Mouse (Mus musculus): ENCODE results near the gene Rps6kc1. TPM values are rescaled to one million over a fixed set of nuclear protein-coding genes. Genes with fewer than 3 reads are reported as not detected.
A peak's percentile ranks its signal among the peaks of the same experiment; 100 is the strongest.

The Rps6kc1 gene
- polyA plus RNA-seq, 1 experiment, result 26.2 TPM

- DNase-seq (ENCODE audit: extremely low spot score in 1 of 2, low spot score in 1 of 2), result no peak
These were observed 141.8 kb downstream of the Rps6kc1 start for GRCm38 (mm10) chr1:190769748-190770147.

DNA sequence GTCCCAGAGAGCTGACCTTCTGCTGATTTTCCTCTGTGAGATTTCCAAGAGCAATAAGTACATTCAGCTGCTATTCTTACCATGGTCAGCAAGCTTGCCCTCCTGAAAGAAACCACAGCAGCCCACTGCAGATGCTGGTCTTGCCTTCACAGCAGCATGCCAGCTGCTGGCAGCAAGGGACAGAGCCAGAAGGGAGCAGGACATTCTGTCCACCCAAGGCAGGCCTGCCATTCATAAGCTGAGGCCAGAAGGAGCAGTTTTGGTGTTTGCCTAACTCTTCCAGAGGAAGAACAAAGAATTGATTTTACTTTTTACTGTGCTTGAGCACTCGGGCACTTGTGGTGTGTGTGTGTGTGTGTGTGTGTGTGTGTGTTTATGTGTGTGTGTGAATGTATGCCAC, 143.3 kb downstream of the Rps6kc1 start:
- no peak for DNase-seq (ENCODE audit: extremely low spot score in 1 of 2, low spot score in 1 of 2)

DNA sequence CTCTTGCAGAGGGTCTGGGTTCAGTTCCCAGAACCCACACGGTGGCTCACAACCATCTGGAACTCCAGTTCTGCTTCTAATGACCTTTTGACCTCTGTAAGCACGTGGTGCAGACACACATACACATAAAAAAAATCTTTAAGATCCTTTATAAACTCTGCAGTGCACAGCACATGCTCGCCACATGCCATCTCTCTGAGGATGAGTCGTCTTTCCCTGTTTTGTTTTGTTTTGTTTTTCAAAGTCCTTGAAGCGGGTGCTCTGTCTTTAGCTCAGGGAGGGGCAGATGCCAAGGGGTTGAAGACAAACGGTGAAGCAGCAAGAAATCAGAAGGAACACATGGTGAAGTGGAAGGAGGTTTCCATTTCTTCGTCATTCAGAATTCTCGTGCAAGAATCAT, 143.9 kb downstream of the Rps6kc1 start:
- DNase-seq (ENCODE audit: extremely low spot score in 1 of 2, low spot score in 1 of 2), result no peak

DNA sequence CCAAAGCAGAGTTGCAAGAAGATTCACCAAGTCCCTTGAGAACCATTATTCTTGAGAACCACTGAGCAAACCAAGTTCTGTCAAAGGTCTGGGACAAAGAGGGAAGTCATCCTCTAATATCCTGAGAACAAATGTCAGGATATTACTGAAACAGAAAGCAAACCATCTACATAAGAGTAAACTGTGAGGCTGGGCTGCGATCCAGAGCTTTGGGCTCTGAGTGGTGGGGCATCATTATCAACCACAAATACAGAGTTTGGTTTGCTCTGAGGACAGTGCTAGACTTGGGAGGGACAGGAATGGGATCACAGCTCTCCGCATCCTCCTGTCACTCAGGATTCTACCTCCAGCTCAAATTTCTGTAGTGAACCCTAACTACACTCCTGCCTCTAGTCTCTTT, 144.8 kb downstream of the Rps6kc1 start:
- no peak for DNase-seq (ENCODE audit: extremely low spot score in 1 of 2, low spot score in 1 of 2)

- peak in 1 of 2 experiments; percentile 45 for DNase-seq (ENCODE audit: extremely low spot score in 1 of 2, low spot score in 1 of 2)
These were observed 147.8 kb downstream of the Rps6kc1 start for GRCm38 (mm10) chr1:190763756-190764155.

GRCm38 (mm10) chr1:190761786-190762185, 149.8 kb downstream of the Rps6kc1 start:
- DNase-seq (ENCODE audit: extremely low spot score in 1 of 2, low spot score in 1 of 2), result peak in 1 of 2 experiments; percentile 30

GRCm38 (mm10) chr1:190757899-190758298, 153.7 kb downstream of the Rps6kc1 start:
- no peak for DNase-seq (ENCODE audit: extremely low spot score in 1 of 2, low spot score in 1 of 2)

GRCm38 (mm10) chr1:190751794-190752570, 159.6 kb downstream of the Rps6kc1 start:
- DNase-seq (ENCODE audit: extremely low spot score in 1 of 2, low spot score in 1 of 2), result no peak

DNA sequence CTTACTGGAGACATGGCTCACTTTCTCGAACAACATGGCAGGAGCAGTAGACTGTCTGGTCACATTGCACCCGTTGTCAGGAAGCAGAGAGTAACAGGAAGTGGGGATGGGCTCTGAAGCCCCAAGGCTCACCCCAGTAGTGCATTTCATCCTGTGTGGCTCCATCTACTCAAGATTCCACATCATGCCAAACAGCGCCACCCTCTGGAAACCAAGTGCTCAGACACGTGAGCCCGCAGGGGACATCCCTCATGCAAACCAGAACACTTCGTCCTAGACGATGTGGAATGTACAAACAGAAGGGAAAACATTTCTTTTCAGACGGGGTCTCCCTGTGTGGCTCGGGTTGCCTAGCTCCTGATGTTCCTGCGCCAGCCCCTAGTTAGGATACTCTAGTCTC, 162.6 kb downstream of the Rps6kc1 start:
- no peak for DNase-seq (ENCODE audit: extremely low spot score in 1 of 2, low spot score in 1 of 2)

GRCm38 (mm10) chr1:190741421-190741820, 170.1 kb downstream of the Rps6kc1 start:
- no peak for DNase-seq (ENCODE audit: extremely low spot score in 1 of 2, low spot score in 1 of 2)

DNA sequence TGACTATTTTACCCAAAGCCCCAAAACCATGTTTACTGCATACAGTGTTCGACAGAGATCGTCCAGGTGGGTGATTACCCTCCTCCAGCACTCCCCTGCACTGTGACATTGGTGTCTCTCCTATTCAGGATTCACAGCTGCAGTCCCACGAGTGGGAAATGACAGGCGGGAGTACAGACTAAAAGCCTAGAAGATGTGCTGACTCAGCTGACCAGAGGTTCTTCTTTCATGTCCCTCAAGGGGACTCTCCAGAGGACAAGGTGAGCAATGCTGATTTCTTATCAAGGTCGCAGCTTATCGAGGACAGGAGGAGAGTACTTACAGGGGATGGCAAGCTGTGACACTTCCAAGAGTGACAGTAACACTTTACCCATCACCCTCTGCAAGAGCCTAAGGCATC, 178.8 kb downstream of the Rps6kc1 start:
- no peak for DNase-seq (ENCODE audit: extremely low spot score in 1 of 2, low spot score in 1 of 2)

GRCm38 (mm10) chr1:190729516-190730088, 182.0 kb downstream of the Rps6kc1 start:
- peak in 1 of 2 experiments; percentile 15 for DNase-seq (ENCODE audit: extremely low spot score in 1 of 2, low spot score in 1 of 2)

- peak in 1 of 2 experiments; percentile 38 for DNase-seq (ENCODE audit: extremely low spot score in 1 of 2, low spot score in 1 of 2)
These were observed 183.4 kb downstream of the Rps6kc1 start for GRCm38 (mm10) chr1:190728111-190728651.

DNA sequence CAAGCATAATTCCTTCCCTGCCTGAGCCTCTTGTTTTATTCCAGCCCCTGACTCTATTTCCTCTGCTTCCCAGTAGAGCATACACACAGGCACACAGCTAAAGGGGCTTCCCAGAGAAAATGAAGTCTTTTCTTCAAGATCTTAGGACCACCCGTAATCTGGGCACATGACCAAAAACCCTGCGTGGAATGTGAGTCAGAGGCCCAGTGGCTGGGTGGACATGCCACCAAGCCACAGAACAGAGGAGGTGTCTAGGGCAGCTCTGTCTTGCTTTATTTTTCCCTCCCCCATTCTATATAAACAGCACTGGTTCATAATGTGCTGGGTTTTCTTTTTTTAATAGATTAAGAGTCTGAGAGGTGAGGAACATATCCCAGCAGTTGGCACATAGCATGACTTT, 184.2 kb downstream of the Rps6kc1 start:
- DNase-seq (ENCODE audit: extremely low spot score in 1 of 2, low spot score in 1 of 2), result no peak

GRCm38 (mm10) chr1:190724591-190725380, 186.8 kb downstream of the Rps6kc1 start:
- DNase-seq (ENCODE audit: extremely low spot score in 1 of 2, low spot score in 1 of 2), result peak; percentile 14 to 31

DNA sequence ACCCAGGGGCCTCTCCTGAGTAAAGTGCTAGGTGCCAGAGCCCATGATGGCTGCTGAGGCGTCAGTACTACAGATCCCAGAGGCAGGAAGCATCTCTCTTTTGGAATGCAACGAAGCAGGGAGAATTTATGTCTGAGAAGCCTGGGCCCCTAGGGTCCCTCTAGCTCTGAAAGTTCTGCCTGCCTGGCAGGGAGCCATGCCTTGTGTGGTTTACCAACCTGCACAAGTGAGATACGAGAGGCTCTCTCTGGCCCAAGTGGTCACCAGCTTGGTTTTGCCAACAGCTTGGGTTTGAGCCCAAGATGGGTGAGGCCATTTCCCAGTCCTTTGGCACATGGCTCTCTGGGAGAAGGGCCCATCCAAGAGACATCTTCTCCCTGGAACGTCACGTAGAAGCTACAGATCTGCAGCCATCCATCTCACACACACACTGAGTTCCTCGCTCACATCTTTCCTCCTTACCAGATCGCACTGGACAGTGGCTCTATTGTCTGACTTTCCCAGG, 187.6 kb downstream of the Rps6kc1 start:
- no peak for DNase-seq (ENCODE audit: extremely low spot score in 1 of 2, low spot score in 1 of 2)

DNA sequence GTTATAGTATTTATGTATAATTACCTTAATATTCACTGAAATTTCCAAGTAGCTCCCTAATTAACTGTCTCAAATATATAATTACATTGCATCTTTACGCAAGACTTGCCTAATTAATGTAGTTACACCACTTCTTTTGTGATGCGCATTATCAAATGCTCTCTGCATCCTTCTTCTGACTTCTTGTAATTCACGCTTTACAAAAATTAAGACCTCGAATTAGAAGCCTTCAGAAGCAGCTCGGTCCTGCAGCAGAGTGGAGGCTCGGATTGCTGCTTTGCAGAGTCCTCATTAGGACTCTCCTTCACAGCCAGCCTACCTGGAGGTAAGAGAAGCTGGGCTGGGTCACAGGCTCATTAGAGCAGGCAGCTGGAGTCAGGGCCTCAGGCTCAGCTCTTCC, 197.7 kb downstream of the Rps6kc1 start:
- no peak for DNase-seq (ENCODE audit: extremely low spot score in 1 of 2, low spot score in 1 of 2)

DNA sequence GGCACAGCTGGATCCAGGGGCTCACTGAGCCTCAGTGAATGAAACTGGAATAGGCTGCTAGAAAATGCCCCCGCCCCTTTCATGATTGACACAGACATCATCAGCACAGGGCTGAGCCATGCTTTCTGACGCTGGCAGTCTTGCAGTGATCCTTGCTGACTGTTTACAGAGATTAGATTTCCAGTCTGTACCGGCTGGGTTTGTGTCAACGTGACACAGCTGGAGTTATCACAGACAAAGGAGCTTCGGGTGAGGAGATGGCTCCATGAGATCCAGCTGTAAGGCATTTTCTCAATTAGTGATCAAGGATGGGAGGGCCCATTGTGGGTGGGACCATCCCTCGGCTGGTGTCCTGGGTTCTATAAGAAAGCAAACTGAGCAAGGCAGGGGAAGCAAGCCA, 214.0 kb downstream of the Rps6kc1 start:
- DNase-seq (ENCODE audit: extremely low spot score in 1 of 2, low spot score in 1 of 2), result no peak

DNA sequence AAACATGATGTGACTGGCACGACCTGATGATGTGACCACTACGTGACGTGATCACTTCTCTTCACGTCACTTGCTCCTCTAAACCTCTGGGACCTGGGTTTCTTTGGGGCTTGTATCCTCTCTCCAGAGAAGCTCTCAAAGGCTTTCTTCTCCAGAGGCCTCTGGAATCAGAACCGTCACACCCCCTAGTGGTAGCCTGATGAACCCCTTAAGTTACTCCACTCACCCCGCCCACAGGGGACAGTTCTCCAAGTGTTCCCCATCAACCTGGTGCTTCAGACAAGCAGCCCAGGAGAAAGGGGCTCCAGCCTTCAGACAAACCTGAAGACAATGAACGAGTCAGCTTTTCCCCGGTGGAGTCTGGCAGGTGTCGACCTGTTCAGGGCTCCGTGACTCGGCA, 216.0 kb downstream of the Rps6kc1 start:
- peak; percentile 31 to 85 for DNase-seq (ENCODE audit: extremely low spot score in 1 of 2, low spot score in 1 of 2)

DNA sequence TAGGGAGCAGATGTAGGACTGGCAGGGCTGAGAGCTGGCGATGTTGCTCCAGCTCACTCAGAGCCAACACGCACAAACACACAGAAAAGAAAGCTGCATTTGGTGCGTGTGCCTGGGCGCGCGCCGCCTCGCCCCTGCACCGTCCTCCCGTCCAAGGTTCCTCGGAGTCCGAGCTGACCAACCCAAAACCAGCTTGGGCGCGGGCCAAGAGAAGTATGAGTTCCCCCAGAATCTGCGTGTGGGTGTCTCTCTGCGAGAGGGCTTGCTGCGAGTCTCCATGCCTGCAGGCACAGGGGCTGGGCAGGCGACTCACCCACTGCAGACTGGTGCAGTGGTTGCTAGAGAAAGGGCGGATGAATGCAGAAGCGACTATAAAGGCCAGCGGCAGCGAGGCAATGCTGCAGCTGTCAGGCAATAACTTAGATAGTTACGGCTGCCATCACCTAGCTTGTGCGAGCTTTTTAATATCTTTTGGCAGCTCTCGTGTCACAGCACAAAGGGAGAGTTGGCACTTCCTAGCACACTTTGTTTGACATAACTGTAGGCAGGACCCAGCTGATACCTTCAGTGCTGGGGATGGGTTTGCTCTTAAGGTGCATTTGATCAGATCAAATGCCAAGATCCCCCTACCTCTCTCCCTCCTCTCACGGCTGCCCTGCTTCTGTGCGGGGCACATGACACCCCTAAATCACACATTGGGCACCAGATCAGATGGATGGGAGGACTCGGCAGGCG, 220.9 kb downstream of the Rps6kc1 start:
- peak in 1 of 2 experiments; percentile 44 for DNase-seq (ENCODE audit: extremely low spot score in 1 of 2, low spot score in 1 of 2)

All from frontal cortex, adult 2 months (tissue).